In genomic region chr19:6233647-6234046, GRCm38 (mm10) we compare ENCODE assay signal across 14 mouse cellular contexts. TPM values are rescaled to one million over a fixed set of nuclear protein-coding genes. Genes with fewer than 3 reads are reported as not detected.
A peak's percentile ranks its signal among the peaks of the same experiment; 100 is the strongest.
DNase-seq lines count a peak whose midpoint lies in the region; ATAC-seq lines count a peak whose summit lies in the region.
"Had no signal": no experiment of that assay in that cellular context is flagged by ENCODE, and none has a peak within 500 bp of the region (broad histone marks: within the 10 kb centered on the region; RNA-seq: fewer than 3 reads in every experiment).

No protein-coding gene starts in this region.

- no peaks in the 10 kb centered on the region for H3K27me3 ChIP-seq in heart, embryonic 15.5 days
- no peaks in the 10 kb centered on the region for H3K27me3 ChIP-seq in neural tube, embryonic 12.5 days (replicated peaks)
- H3K27me3 ChIP-seq in neural tube, embryonic 15.5 days (replicated peaks): no peaks in the 10 kb centered on the region
- H3K27me3 ChIP-seq: embryonic facial prominence, embryonic 13.5 days; forebrain, embryonic 12.5 days; liver, embryonic 13.5 days had no signal

- no peak overlapping the region for H3K27ac ChIP-seq in heart, embryonic 15.5 days
- H3K27ac ChIP-seq in neural tube, embryonic 12.5 days: no peak overlapping the region
- no peak overlapping the region for H3K27ac ChIP-seq in neural tube, embryonic 15.5 days (replicated peaks)
- H3K27ac ChIP-seq: embryonic facial prominence, embryonic 13.5 days; forebrain, embryonic 12.5 days had no signal

- H3K4me2 ChIP-seq in heart, embryonic 15.5 days: 0 out of 2 replicates have a peak overlapping the region, but pooled peaks have one; percentile 87
- 0 out of 2 replicates have a peak overlapping the region, but pooled peaks have one; percentile 81 for H3K4me2 ChIP-seq in neural tube, embryonic 12.5 days (replicated peaks)
- H3K4me2 ChIP-seq in neural tube, embryonic 15.5 days: peak overlapping the region; percentile 92; the same call in 1 of the 2 replicates

- 82% methylated on average over 16 of the region's 16 CpGs for WGBS in heart, embryonic 15.5 days
- 93% methylated on average over 16 of the region's 16 CpGs for WGBS in neural tube, embryonic 12.5 days
- 92% methylated on average over 16 of the region's 16 CpGs for WGBS in neural tube, embryonic 15.5 days

- H3K9ac ChIP-seq in heart, embryonic 15.5 days: no peak overlapping the region
- no peak overlapping the region for H3K9ac ChIP-seq in neural tube, embryonic 12.5 days
- no peak overlapping the region for H3K9ac ChIP-seq in neural tube, embryonic 15.5 days (replicated peaks)

- H3K4me3 ChIP-seq in heart, embryonic 15.5 days: no peak overlapping the region
- H3K4me3 ChIP-seq in neural tube, embryonic 12.5 days: no peak overlapping the region
- H3K4me3 ChIP-seq in neural tube, embryonic 15.5 days (replicated peaks): no peak overlapping the region

- no peaks in the 10 kb centered on the region for H3K9me3 ChIP-seq in heart, embryonic 15.5 days (replicated peaks)
- H3K9me3 ChIP-seq in neural tube, embryonic 12.5 days: no peaks in the 10 kb centered on the region
- no peaks in the 10 kb centered on the region for H3K9me3 ChIP-seq in neural tube, embryonic 15.5 days (replicated peaks)
- H3K9me3 ChIP-seq: embryonic facial prominence, embryonic 13.5 days; forebrain, embryonic 12.5 days; liver, embryonic 13.5 days had no signal

- peaks cover 34% of the 10 kb centered on the region for H3K36me3 ChIP-seq in heart, embryonic 15.5 days
- H3K36me3 ChIP-seq in neural tube, embryonic 12.5 days: peaks cover 44% of the 10 kb centered on the region
- H3K36me3 ChIP-seq in neural tube, embryonic 15.5 days: peaks cover 52% of the 10 kb centered on the region

- peak; percentile 24 for DNase-seq in cerebellum, adult 11 months
- DNase-seq in cerebellum, adult 18-20 months: no peak
- DNase-seq in heart, adult 11 months: no peak
- no peak for DNase-seq in neural tube, embryonic 10.5 days (ENCODE audit: extremely low spot score, low spot score)
- DNase-seq: gastrocnemius, postnatal 14 days; right cerebral cortex, postnatal 14 days; thymus, adult 2 months had no signal

- no peak for ATAC-seq in heart, embryonic 15.5 days (replicated peaks; ENCODE audit: insufficient number of reproducible peaks, insufficient read depth, low FRiP score, low read depth)
- ATAC-seq in neural tube, embryonic 12.5 days (ENCODE audit: low FRiP score, low read depth): no peak
- no peak for ATAC-seq in neural tube, embryonic 15.5 days (ENCODE audit: low FRiP score)
- no peak for ATAC-seq in inflammation-experienced regulatory T-cells, adult 6 months

- H3K4me1 ChIP-seq in heart, embryonic 15.5 days (replicated peaks): peaks cover 23% of the 10 kb centered on the region
- peaks cover 14% of the 10 kb centered on the region for H3K4me1 ChIP-seq in neural tube, embryonic 12.5 days
- peaks cover 26% of the 10 kb centered on the region for H3K4me1 ChIP-seq in neural tube, embryonic 15.5 days

RNA-seq across cellular contexts. Expression of gene Ppp2r5b, which starts 2.0 kb away (rescaled TPM):
- polyA plus RNA-seq in heart, embryonic 15.5 days (2015; fragmentation: Nextera tagmentation; extraction: Ambion mirVana): 21.4 and 28.1 TPM in 2 replicates
- polyA plus RNA-seq in neural tube, embryonic 12.5 days (2016; fragmentation: Nextera tagmentation; extraction: Ambion mirVana): 77.8 and 82.8 TPM in 2 replicates
- polyA plus RNA-seq in neural tube, embryonic 15.5 days (2015; fragmentation: Nextera tagmentation; extraction: Ambion mirVana): 127 and 156 TPM in 2 replicates
- 1 to 10 TPM; 1.7 to 3.3 (median 2.2) TPM for polyA plus RNA-seq in inflammation-experienced regulatory T-cells, adult 6 months (2017; shearing (Covaris generic))

RNA-seq across cellular contexts. Expression of gene Gpha2, which starts 7.5 kb away (rescaled TPM):
- polyA plus RNA-seq in heart, embryonic 15.5 days (2015; fragmentation: Nextera tagmentation; extraction: Ambion mirVana): 0.57 TPM in 1 of 2 replicates, not detected in the other
- polyA plus RNA-seq in neural tube, embryonic 12.5 days (2016; fragmentation: Nextera tagmentation; extraction: Ambion mirVana): not detected in 2 replicates
- 0.75 TPM in 1 of 2 replicates, not detected in the other for polyA plus RNA-seq in neural tube, embryonic 15.5 days (2015; fragmentation: Nextera tagmentation; extraction: Ambion mirVana)
- not detected for polyA plus RNA-seq in inflammation-experienced regulatory T-cells, adult 6 months (2017; shearing (Covaris generic))

RNA-seq across cellular contexts. Expression of gene Atg2a, which starts 7.8 kb away (rescaled TPM):
- 6.7 and 10.0 TPM in 2 replicates for polyA plus RNA-seq in heart, embryonic 15.5 days (2015; fragmentation: Nextera tagmentation; extraction: Ambion mirVana)
- 13.8 and 14.7 TPM in 2 replicates for polyA plus RNA-seq in neural tube, embryonic 12.5 days (2016; fragmentation: Nextera tagmentation; extraction: Ambion mirVana)
- 12.5 and 12.9 TPM in 2 replicates for polyA plus RNA-seq in neural tube, embryonic 15.5 days (2015; fragmentation: Nextera tagmentation; extraction: Ambion mirVana)
- 10 to 100 TPM in 2 of 3 experiments, 1 to 10 TPM in 1; 8.1 to 12.6 (median 11.5) TPM for polyA plus RNA-seq in inflammation-experienced regulatory T-cells, adult 6 months (2017; shearing (Covaris generic))

RNA-seq across cellular contexts. Expression of gene Ehd1, which starts 42.9 kb away (rescaled TPM):
- polyA plus RNA-seq in heart, embryonic 15.5 days (2015; fragmentation: Nextera tagmentation; extraction: Ambion mirVana): 54.1 and 66.8 TPM in 2 replicates
- 87.2 and 96.4 TPM in 2 replicates for polyA plus RNA-seq in neural tube, embryonic 12.5 days (2016; fragmentation: Nextera tagmentation; extraction: Ambion mirVana)
- polyA plus RNA-seq in neural tube, embryonic 15.5 days (2015; fragmentation: Nextera tagmentation; extraction: Ambion mirVana): 80.6 and 87.7 TPM in 2 replicates
- polyA plus RNA-seq in inflammation-experienced regulatory T-cells, adult 6 months (2017; shearing (Covaris generic)): 10 to 100 TPM; 10.8 to 36.2 (median 11.4) TPM

RNA-seq across cellular contexts. Expression of gene Majin, which starts 49.5 kb away (rescaled TPM):
- polyA plus RNA-seq in heart, embryonic 15.5 days (2015; fragmentation: Nextera tagmentation; extraction: Ambion mirVana): not detected in 2 replicates
- polyA plus RNA-seq in neural tube, embryonic 12.5 days (2016; fragmentation: Nextera tagmentation; extraction: Ambion mirVana): not detected in 2 replicates
- not detected in 2 replicates for polyA plus RNA-seq in neural tube, embryonic 15.5 days (2015; fragmentation: Nextera tagmentation; extraction: Ambion mirVana)
- polyA plus RNA-seq in inflammation-experienced regulatory T-cells, adult 6 months (2017; shearing (Covaris generic)): under 1 TPM in 2 of 3 experiments, not detected in 1; 0.55 to 0.79 TPM
- polyA plus RNA-seq: embryonic facial prominence, embryonic 13.5 days; forebrain, embryonic 12.5 days; liver, embryonic 13.5 days had no signal
